Mouse (Mus musculus): ENCODE measurements around the gene Thsd4. TPM values are rescaled to one million over a fixed set of nuclear protein-coding genes. Genes with fewer than 3 reads are reported as not detected.

The Thsd4 gene
- polyA plus RNA-seq, 1 experiment from 2014 or later = 13.6 TPM

GRCm38 (mm10) chr9:60543422-60544015 is 21.7 kb upstream of the Thsd4 start:
- Histone ChIP-seq H3K4me3 (no peak overlapping the region), H3K9ac (no peak overlapping the region), H3K36me3 (no peaks in the 10 kb centered on the region), H3K9me3 (no peaks in the 10 kb centered on the region), H3K27ac (no peak overlapping the region), H3K27me3 (no peaks in the 10 kb centered on the region), H3K4me1 (0 out of 2 replicates have a peak, but pooled peaks cover 6% of the 10 kb centered on the region), H3K4me2 (no peak overlapping the region)
- ATAC-seq (ENCODE audit: insufficient number of reproducible peaks, insufficient read depth, low FRiP score, low TSS enrichment, low read depth) = no peak
- 34% methylated on average over 7 of the region's 7 CpGs for WGBS

GRCm38 (mm10) chr9:60530310-60530709 is 8.5 kb upstream of the Thsd4 start:
- Histone ChIP-seq H3K4me3 (no peak overlapping the region), H3K4me1 (no peaks in the 10 kb centered on the region), H3K9me3 (no peaks in the 10 kb centered on the region), H3K9ac (no peak overlapping the region), H3K36me3 (no peaks in the 10 kb centered on the region), H3K4me2 (no peak overlapping the region), H3K27ac (no peak overlapping the region), H3K27me3 (no peaks in the 10 kb centered on the region)
- WGBS = 87% methylated on average over 12 of the region's 12 CpGs
- ATAC-seq (ENCODE audit: insufficient number of reproducible peaks, insufficient read depth, low FRiP score, low TSS enrichment, low read depth) = no peak

- Histone ChIP-seq H3K4me2 (no peak overlapping the region), H3K4me1 (no peaks in the 10 kb centered on the region), H3K9me3 (no peaks in the 10 kb centered on the region), H3K9ac (no peak overlapping the region), H3K27me3 (no peaks in the 10 kb centered on the region), H3K4me3 (no peak overlapping the region), H3K27ac (no peak overlapping the region), H3K36me3 (no peaks in the 10 kb centered on the region)
- ATAC-seq (ENCODE audit: insufficient number of reproducible peaks, insufficient read depth, low FRiP score, low TSS enrichment, low read depth) = no peak
- 77% methylated on average over 10 of the region's 10 CpGs for WGBS
Observed at GRCm38 (mm10) chr9:60529348-60530243, 7.8 kb upstream of the Thsd4 start.

GRCm38 (mm10) chr9:60528269-60528668 is 6.4 kb upstream of the Thsd4 start:
- H3K9ac ChIP-seq = no peak overlapping the region
- H3K27ac ChIP-seq = no peak overlapping the region
- H3K27me3 ChIP-seq = no peaks in the 10 kb centered on the region; the same call in 1 of the 2 replicates
- no peak for ATAC-seq (ENCODE audit: insufficient number of reproducible peaks, insufficient read depth, low FRiP score, low TSS enrichment, low read depth)
- WGBS = 55% methylated on average over 3 of the region's 3 CpGs
- no peak overlapping the region for H3K4me2 ChIP-seq
- H3K4me3 ChIP-seq = no peak overlapping the region
- no peaks in the 10 kb centered on the region for H3K9me3 ChIP-seq
- H3K4me1 ChIP-seq = no peaks in the 10 kb centered on the region
- no peaks in the 10 kb centered on the region for H3K36me3 ChIP-seq

GRCm38 (mm10) chr9:60527836-60528235 is 6.0 kb upstream of the Thsd4 start:
- Histone ChIP-seq H3K36me3 (no peaks in the 10 kb centered on the region), H3K4me2 (no peak overlapping the region), H3K27ac (no peak overlapping the region), H3K4me3 (no peak overlapping the region), H3K9me3 (no peaks in the 10 kb centered on the region), H3K9ac (no peak overlapping the region), H3K4me1 (no peaks in the 10 kb centered on the region; the same call in 1 of the 2 replicates), H3K27me3 (no peaks in the 10 kb centered on the region; the same call in none of the 2 replicates)
- 85% methylated on average over 2 of the region's 2 CpGs for WGBS
- no peak for ATAC-seq (ENCODE audit: insufficient number of reproducible peaks, insufficient read depth, low FRiP score, low TSS enrichment, low read depth)

GRCm38 (mm10) chr9:60527051-60527450 is 5.2 kb upstream of the Thsd4 start:
- Histone ChIP-seq H3K4me1 (peaks cover 5% of the 10 kb centered on the region; the same call in 1 of the 2 replicates), H3K27me3 (peaks cover 5% of the 10 kb centered on the region), H3K4me2 (no peak overlapping the region), H3K9me3 (no peaks in the 10 kb centered on the region), H3K36me3 (no peaks in the 10 kb centered on the region), H3K4me3 (no peak overlapping the region), H3K27ac (no peak overlapping the region), H3K9ac (no peak overlapping the region)
- WGBS = 72% methylated on average over 5 of the region's 5 CpGs
- ATAC-seq (ENCODE audit: insufficient number of reproducible peaks, insufficient read depth, low FRiP score, low TSS enrichment, low read depth) = no peak

GRCm38 (mm10) chr9:60526195-60526594 is 4.3 kb upstream of the Thsd4 start:
- 62% methylated on average over 5 of the region's 5 CpGs for WGBS
- Histone ChIP-seq H3K9ac (no peak overlapping the region), H3K27me3 (peaks cover 9% of the 10 kb centered on the region), H3K27ac (no peak overlapping the region), H3K4me2 (no peak overlapping the region), H3K4me3 (no peak overlapping the region), H3K4me1 (peaks cover 7% of the 10 kb centered on the region; the same call in 1 of the 2 replicates), H3K9me3 (no peaks in the 10 kb centered on the region), H3K36me3 (no peaks in the 10 kb centered on the region)
- no peak for ATAC-seq (ENCODE audit: insufficient number of reproducible peaks, insufficient read depth, low FRiP score, low TSS enrichment, low read depth)

- H3K9ac ChIP-seq = peak overlapping the region; percentile 78
Observed at GRCm38 (mm10) chr9:60521143-60521542, 703 bp downstream of the Thsd4 start.

GRCm38 (mm10) chr9:60519601-60520000 is 2.2 kb downstream of the Thsd4 start:
- ATAC-seq (ENCODE audit: insufficient number of reproducible peaks, insufficient read depth, low FRiP score, low TSS enrichment, low read depth) = no peak
- Histone ChIP-seq H3K36me3 (no peaks in the 10 kb centered on the region), H3K4me1 (peaks cover 46% of the 10 kb centered on the region), H3K27me3 (peaks cover 47% of the 10 kb centered on the region), H3K9ac (no peak overlapping the region), H3K27ac (no peak overlapping the region), H3K4me2 (no peak overlapping the region; the same call in 1 of the 2 replicates), H3K4me3 (no peak overlapping the region), H3K9me3 (no peaks in the 10 kb centered on the region)
- WGBS = 16% methylated on average over 3 of the region's 3 CpGs

More at GRCm38 (mm10) chr9:60521143-60521542, 703 bp downstream of the Thsd4 start:
- H3K36me3 ChIP-seq = no peaks in the 10 kb centered on the region
- H3K4me1 ChIP-seq = peaks cover 46% of the 10 kb centered on the region
- H3K27ac ChIP-seq = no peak overlapping the region
- peaks cover 47% of the 10 kb centered on the region for H3K27me3 ChIP-seq
- WGBS = 27% methylated on average over 5 of the region's 5 CpGs
- no peaks in the 10 kb centered on the region for H3K9me3 ChIP-seq
- H3K4me2 ChIP-seq = peak overlapping the region; percentile 90
- peak overlapping the region; percentile 64 for H3K4me3 ChIP-seq
- no peak for ATAC-seq (ENCODE audit: insufficient number of reproducible peaks, insufficient read depth, low FRiP score, low TSS enrichment, low read depth)

- Histone ChIP-seq H3K27me3 (peaks cover 47% of the 10 kb centered on the region), H3K4me3 (no peak overlapping the region), H3K36me3 (no peaks in the 10 kb centered on the region), H3K27ac (no peak overlapping the region), H3K4me1 (peaks cover 46% of the 10 kb centered on the region), H3K9ac (no peak overlapping the region), H3K4me2 (no peak overlapping the region), H3K9me3 (no peaks in the 10 kb centered on the region)
- 34% methylated on average over 3 of the region's 3 CpGs for WGBS
- no peak for ATAC-seq (ENCODE audit: insufficient number of reproducible peaks, insufficient read depth, low FRiP score, low TSS enrichment, low read depth)
Observed at GRCm38 (mm10) chr9:60518216-60518615, 3.6 kb downstream of the Thsd4 start.

GRCm38 (mm10) chr9:60517148-60517547 is 4.7 kb downstream of the Thsd4 start:
- 35% methylated on average over 4 of the region's 4 CpGs for WGBS
- H3K36me3 ChIP-seq = no peaks in the 10 kb centered on the region
- no peak overlapping the region for H3K4me2 ChIP-seq
- no peak for ATAC-seq (ENCODE audit: insufficient number of reproducible peaks, insufficient read depth, low FRiP score, low TSS enrichment, low read depth)
- H3K27me3 ChIP-seq = peaks cover 43% of the 10 kb centered on the region
- no peak overlapping the region for H3K4me3 ChIP-seq
- H3K9me3 ChIP-seq = no peaks in the 10 kb centered on the region
- no peak overlapping the region for H3K9ac ChIP-seq
- H3K4me1 ChIP-seq = peaks cover 40% of the 10 kb centered on the region
- no peak overlapping the region for H3K27ac ChIP-seq

GRCm38 (mm10) chr9:60516379-60516778 is 5.5 kb downstream of the Thsd4 start:
- Histone ChIP-seq H3K4me1 (peaks cover 40% of the 10 kb centered on the region), H3K4me2 (no peak overlapping the region), H3K4me3 (no peak overlapping the region), H3K9me3 (no peaks in the 10 kb centered on the region), H3K27me3 (peaks cover 40% of the 10 kb centered on the region), H3K9ac (no peak overlapping the region), H3K36me3 (no peaks in the 10 kb centered on the region), H3K27ac (no peak overlapping the region)
- WGBS = 86% methylated on average over 4 of the region's 4 CpGs
- ATAC-seq (ENCODE audit: insufficient number of reproducible peaks, insufficient read depth, low FRiP score, low TSS enrichment, low read depth) = no peak
